Mouse (Mus musculus): Measurements from ENCODE around the gene Fbxl7.

Gene Fbxl7

DNA sequence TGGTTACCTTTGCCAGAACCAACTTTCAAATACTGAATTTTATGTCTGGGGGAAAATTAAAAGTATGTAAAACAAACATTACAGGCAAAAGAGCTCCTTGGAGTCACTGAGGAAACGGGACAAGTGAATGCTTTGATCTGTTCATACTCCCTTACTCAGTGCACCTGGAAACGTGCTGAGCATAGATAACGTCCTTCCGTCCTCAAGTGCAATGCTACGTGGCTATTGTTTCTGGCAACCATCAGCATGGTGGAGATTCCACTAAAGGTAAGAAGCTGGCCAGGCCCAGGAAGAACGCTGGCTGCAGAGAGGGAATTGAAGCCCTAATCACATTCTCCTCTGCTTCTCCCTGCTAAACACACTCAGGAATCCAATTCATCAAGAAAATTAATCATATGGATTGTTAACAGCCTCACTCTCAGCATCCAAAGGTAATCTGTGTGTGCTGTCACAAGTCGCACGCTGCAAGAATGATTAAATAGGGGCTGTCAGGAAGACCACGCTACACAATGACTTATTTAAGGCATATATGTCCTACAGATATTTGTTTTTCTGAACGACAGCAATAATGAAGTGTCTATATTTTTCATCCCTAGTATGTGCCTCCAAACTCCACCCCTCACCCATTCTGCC is 206.8 kb downstream of the Fbxl7 start:
- DNase-seq, result no peak

DNA sequence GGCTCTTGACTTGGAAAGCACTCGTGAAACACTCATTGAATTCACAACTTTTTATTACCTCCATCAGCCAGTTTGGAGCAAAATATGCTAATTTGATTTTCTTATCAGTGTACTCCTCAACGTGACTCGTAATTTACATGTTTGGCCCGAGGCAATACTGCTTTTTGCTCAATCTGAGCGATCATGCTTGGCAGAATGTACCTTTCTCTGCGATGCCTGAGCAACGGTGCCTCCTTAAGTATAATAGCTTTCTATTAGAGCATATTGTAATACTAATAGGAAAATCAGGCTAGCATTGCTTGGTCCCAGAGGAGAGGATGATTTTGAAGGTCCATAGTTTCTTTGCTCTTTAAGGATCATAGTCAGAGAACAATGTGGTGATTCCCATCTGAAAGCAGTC is 207.7 kb downstream of the Fbxl7 start:
- no peak for DNase-seq

DNA sequence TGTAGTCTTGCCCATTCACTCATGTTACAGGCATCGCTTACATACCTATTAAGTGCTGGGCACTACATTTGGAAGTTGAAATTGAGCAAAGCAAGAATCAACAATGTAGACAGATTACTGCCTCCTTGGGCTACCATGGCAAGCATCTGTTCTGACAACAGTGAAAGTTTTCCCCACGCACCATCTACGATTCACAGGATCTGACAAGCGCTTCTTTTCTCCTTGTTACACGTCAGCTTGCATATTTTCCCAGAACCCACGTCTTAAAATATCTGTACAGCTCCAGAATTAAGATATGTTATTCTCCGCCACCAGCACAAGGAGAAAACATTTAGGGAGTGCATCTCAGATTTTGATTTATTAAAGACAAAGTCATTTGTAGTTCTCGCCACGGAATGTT is 213.1 kb downstream of the Fbxl7 start:
- no peak for DNase-seq

DNA sequence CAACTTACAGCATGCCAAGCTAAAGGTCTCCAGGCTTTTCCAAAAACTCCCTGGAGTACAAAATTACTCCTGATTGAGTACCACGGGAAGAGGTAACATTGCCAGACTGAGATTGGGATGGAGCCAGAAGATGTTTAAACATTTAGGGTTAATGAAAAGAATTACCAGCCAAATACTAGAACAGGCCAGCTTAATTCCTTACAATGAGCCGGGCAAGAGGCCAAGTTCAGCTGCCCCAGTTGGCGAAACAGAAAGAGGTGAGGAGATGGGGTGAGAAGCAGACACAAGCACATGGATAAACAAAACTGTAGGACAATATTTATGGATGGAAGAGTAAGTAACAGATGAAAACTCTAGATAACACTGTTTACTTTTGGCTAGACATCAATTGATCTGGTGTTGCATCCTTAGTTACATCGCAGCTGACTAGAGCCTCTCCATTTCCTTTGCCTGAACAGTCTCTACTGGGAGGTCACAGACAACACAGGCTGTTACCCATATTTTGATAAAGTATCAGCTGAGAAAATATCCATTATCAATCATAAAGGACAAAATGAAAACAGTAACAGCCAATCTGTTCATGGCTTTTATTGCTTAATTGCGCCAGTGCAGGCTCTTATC is 222.0 kb downstream of the Fbxl7 start:
- DNase-seq, result no peak

DNA sequence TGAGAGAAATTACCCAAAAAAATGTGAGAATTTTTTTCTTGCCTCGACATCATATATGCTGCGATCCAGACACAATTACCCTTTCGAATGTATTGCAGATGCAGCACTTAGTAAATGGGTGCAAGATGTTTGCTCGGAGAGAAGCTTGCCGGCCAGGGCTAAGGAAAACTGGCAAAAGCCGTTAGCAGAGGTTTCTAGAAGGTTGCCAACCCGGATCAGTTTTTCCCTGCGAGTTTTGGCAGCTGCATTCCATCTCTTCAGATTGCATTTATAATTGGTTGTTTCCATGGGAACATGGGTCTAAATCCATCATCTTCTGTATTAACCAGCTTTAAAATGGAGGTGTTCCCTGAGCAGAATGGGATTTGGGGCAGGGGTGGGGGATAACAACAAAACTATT is 240.4 kb downstream of the Fbxl7 start:
- DNase-seq, result peak; percentile 10

DNA sequence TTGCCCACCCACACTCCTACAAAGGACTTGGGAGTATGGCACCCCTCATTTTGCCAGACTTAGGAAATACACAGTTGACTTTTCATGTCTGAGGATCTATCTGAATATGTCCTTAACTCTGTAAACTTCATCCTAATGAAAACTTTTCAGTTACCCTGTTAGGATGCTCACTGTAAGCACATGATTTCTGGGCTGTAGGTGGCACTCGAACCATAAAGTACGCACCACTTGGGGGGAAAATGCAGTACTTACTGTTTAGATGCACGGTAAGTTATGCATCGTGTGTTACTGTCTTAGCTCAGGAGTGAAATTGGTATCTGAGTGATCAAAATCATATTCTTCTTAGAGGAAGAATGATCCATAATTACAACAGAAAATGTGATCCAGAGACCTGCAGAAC is 252.8 kb downstream of the Fbxl7 start:
- DNase-seq, result no peak

DNA sequence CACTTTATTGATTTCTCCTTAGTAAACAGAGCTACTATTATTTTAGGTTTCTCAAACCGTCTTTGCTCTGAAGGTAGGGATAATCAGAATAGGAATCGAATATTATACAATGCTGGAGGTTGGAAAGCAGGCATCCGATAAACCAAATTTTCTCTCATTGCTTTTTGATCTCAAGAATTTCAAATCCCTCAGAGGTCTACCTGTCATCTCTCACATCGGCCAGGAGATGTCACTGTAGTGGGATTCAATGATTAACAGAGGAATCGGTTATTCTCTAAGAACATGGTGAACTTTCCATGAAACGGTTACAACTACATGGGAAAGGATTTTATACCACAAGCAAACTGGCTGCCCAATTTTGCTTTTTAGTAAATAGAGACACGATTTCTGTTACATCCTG is 255.7 kb downstream of the Fbxl7 start:
- DNase-seq, result no peak

DNA sequence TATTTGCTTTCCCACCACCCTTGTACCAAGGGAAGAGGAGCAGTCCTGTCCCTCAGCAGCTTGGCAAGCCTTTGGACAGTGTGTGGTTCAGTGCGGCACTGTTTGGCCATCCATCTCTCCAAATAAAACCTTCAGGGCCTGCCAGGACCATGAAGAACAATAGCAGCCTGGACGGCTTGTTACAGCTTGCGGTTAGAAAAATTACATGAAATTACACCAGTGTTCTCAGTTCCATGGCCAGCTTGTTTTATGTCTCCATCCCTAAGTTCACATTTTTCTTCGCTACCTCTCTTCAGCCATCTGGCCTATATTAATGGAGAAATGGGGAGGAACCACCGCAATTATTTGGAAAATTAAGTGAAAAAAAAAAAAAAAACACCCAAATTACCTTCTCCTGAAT is 259.8 kb downstream of the Fbxl7 start:
- no peak for DNase-seq

DNA sequence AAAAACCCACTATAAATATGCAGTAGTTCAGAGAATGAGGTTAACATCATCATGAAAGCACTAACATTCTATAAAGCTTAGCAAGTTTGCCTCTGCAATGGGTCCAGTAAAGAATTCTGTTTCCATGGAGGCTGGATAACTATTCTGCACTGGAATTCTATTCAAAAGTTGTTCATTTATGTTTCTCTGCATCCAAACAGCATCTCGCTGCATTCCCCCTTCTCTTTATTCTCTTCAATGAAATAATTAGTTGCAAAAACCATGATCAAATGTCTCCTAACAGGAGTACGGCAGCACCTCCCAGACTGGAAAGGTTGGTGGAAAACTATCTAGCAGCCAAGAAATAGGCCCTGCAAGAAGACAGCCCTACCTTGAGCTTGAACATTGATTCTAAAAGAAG is 267.2 kb downstream of the Fbxl7 start:
- no peak for DNase-seq

DNA sequence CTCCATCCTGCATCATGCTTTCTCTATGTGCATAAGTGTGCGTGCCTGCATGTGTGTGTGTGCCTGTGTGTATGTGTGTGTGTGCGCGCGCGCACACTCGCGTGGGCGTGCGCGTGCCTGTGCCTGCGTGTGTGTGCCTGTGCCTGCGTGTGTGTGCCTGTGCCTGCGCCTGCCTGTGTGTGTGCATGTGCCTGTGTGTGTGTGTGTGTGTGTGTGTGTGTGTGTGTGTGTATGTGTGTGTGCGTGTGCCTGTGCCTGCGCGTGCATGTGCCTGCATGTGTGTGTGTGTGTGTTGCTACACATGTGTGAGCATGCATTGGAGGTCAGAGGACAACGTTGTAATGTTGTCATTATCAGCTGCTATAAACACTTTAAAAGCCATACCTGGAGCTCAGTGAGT is 272.1 kb downstream of the Fbxl7 start:
- DNase-seq, result no peak

DNA sequence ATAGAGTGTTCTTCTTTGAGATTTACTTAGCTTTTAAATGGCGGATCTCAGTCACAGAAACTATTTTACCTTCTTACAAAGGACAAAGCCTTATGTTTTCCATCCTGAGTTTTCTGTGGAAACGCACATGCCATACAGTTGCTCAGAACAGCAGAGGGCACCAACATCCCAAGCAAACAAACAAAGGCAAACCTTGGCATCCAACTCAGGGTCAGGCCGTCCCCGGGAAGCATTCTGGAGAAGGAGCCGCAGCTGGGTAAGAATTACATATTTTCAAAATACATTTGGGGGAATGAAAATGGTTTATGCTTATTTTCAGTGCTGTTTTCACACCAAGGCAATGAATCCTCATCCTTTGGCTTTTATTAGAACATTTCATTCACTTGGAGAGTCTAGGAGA is 275.1 kb downstream of the Fbxl7 start:
- peak; percentile 19 for DNase-seq

DNA sequence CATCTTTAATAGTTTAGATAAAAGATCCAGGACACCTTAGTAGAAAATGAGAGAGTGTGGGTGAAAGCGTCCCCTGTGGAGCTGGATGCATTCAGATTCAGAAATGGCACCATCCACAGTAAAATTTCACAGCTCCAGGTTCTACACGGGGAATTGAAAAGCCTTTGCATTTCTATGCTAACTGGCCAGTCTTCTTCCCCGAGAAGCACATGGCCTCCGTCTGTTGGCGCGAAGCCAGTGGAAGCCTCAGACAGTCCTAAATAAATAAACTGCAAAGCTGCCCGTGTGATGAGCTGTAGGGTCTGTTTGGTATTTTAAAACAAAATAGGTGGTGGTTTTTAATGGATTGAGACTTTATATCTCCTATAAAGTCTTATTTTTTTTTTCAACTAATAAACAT is 276.2 kb downstream of the Fbxl7 start:
- no peak for DNase-seq

DNA sequence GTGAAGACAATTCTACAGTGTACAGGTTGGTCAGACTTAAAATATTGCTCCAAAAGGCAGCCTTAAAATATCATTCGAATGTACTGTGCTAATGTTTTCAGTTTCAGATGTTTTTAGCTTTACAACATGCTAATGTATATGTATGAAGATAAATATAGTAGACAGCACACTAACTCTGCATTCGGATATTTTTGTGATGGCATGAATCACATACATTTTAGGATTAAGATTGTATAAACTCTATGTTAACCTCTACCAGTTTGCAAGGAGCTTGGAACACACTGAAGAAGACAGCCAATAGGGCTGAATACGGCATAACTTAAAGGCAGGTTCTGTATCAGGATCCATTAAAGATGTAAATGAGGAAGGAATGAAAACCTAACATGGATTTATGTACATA is 299.1 kb downstream of the Fbxl7 start:
- no peak for DNase-seq

DNA sequence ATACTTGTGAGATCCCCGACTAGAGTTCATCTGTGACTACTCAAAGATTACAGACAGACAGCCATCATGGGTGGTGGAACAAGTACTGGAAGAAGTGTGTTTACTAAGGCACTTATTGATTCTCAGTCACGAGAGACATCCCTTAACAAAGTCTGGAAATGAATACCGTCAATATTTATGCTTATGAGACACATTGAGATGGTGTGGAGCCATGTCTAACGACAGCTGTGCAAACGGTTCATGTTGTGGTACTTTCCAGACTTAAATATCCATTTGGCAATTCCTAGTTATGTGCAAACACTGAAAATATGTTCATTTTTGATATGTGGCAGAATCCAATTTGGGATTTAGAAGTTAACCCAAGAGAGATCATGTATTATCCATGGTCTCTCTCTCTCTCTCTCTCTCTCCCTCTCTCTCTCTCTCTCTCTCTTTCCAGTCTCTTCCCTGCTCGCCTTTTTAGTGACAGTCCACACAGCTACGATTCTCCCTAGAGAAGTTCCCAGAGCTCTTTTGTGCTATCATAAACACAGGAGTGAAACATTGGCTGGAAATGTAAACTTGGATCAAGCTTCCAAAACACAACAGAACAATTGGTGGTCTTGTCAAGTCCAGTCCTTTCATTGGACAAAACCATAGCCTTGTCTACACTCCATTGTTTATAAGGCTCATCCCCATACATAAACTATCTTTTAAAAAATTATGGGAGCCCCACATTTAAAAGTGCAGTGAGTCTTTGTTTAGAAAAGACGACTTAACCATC is 315.3 kb downstream of the Fbxl7 start:
- DNase-seq, result no peak

DNA sequence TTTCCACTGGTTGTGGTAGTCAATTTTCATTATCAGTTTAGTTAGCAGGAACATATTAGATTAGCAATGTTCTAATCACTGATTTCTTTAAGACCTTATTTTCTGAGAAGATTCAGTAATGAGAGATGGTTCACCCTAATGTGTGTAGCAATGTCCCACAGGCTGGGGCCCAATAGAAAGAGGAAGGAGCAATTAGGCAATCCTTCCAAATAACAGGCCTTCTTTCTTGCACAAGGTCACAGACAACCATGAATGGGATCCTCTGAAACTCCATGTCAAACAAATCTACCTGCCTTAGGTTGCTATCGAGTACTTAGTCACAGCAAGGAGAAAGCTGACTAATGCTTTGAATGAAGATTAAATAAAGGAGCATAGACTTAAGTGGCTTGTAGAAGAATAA is 316.9 kb downstream of the Fbxl7 start:
- no peak for DNase-seq

DNA sequence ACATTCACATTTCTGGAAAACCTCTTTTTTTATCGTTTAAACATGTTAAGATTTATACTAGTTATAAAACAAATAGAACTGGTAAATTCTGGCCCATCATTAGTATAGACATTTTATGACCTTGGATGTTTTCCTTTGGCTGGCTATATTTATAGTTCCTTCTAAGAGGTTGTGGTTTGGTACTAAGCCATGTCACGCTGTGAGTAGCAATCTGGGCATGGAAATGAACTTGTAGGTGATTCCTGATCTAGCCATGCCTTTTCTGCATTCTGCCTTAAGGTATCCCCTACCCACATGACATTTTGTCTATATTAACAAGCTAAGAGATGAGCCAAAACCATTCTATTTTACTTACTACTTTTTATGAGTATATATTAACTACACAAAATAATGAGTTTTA is 329.3 kb downstream of the Fbxl7 start:
- DNase-seq, result no peak

DNA sequence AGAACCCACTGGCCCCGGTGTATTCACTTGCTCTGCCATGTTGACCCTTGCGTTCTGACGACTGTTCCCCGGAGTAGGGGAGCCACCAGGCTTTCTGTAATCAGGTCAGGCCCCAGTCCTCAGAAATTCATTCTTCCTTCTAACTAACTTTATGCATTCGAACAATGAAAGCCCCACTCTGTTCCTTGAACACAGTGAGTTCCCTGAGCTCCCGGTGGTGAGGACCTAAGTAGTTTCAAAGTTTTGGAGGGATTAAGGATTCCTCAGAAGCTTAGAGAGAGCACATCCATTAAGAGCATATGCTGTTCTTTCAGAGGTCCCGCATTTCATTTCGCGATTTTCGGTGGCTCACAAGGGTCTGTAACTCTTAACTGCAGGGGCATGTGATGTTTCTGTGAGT is 341.8 kb downstream of the Fbxl7 start:
- no peak for DNase-seq

DNA sequence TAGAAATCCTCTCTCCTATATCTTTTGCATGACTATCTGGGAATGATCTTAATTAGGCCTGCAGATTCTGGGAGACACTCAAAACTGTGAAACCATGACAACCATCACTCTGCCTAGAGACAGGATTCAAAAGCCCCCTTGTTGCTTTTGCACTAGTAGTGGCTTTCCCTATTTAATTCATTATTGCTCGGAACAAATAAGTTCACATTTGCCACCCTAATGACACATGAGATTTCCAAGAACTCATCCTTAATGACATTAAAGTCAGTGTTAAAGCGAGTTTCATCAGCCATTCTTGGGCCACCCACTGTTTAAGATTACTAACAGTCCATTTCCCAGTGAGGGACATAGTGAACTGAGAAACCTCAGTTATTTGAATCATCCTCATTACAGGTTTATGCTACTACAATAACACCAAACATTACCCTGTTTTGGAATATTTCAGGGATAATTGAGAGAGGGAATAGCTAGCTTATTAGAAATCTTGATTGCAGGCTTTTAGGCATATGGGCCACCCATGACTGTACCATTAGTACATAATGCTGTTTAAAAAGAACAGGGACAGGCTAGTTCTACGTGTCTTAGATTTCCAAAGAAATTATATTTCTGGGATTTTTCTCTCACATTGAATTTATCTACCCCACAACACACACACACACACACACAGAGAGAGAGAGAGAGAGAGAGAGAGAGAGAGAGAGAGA is 361.2 kb downstream of the Fbxl7 start:
- no peak for DNase-seq

DNA sequence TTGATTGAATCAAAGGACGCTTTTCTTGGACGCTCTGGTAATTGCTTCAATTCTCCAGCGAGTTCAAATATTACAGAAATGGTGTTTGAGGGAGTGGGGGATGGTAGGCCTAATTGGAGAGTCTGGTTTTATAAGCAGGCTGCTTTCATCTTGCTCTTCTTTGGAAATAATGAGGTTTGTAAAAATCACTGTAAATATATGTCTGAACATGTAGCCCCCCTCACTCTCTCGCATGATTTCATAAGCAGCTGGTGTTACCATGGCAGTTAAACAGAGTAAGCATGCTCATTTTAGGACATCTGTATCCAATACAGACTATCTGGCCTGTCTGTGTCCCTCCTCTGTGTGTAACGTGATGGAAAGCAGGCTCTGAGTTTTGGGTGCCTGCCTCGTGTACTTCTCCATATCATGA is 376.2 kb downstream of the Fbxl7 start:
- DNase-seq, result no peak

DNA sequence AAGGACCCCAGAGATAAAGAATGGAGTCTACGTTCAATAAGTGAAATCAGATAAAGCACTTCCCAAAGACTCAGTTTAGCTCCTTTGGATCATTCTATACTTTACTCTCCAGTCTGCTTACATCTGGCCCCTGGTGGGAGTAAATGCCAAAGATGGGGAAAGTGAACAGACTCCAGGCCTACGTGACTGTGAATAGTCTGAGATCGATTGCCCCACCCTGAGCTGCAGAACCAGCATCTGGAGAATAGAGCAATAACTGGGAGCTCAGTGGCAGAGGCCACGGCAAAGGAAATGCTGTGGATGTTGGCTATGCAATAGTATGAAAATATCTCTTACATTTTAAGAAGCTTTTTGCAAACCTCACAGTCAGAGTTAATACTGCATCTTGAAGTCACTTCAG is 394.4 kb downstream of the Fbxl7 start:
- no peak for DNase-seq
